26 mouse cellular contexts compared by ENCODE assay signal in genomic region chr11:24103128-24103742, GRCm38 (mm10). TPM values are rescaled to one million over a fixed set of nuclear protein-coding genes. Genes with fewer than 3 reads are reported as not detected.
DNase-seq lines count a peak whose midpoint lies in the region; ATAC-seq and TF ChIP-seq lines count a peak whose summit lies in the region.
"Had no signal": no experiment of that assay in that cellular context is flagged by ENCODE, and none has a peak within 500 bp of the region (broad histone marks: within the 10 kb centered on the region; RNA-seq: fewer than 3 reads in every experiment).

No protein-coding gene starts in this region.

- TF ChIP-seq POLR2A in cerebellum, adult 2 months (IDR thresholded peaks at IDR 0.05; ENCODE audit: borderline replicate concordance, insufficient read depth, low read length), result no peak

- WGBS in hindbrain, embryonic 13.5 days, result 78% methylated on average over 6 of the region's 6 CpGs
- WGBS in hindbrain, embryonic 12.5 days, result 69% methylated on average over 6 of the region's 6 CpGs
- WGBS in liver, embryonic 14.5 days (ENCODE audit: insufficient replicate concordance), result 58% methylated on average over 6 of the region's 6 CpGs
- WGBS in neural tube, embryonic 14.5 days, result 74% methylated on average over 6 of the region's 6 CpGs
- 69% methylated on average over 6 of the region's 6 CpGs for WGBS in cerebellum, adult 2 months

- no peak for TF ChIP-seq EP300 in liver, embryonic 14.5 days (IDR thresholded peaks at IDR 0.05; ENCODE audit: low read depth)

- peak overlapping the region; percentile 3; the same call in 1 of the 2 replicates for H3K4me2 ChIP-seq in hindbrain, embryonic 13.5 days
- H3K4me2 ChIP-seq in hindbrain, embryonic 12.5 days (replicated peaks), result no peak overlapping the region
- H3K4me2 ChIP-seq in liver, embryonic 14.5 days (ENCODE audit: low read depth), result no peak overlapping the region
- H3K4me2 ChIP-seq in neural tube, embryonic 14.5 days (ENCODE audit: low read depth, low read length), result 0 out of 2 replicates have a peak overlapping the region, but pooled peaks have one; percentile 4
- H3K4me2 ChIP-seq: heart, embryonic 13.5 days; kidney, embryonic 15.5 days; midbrain, embryonic 15.5 days had no signal

- H3K9me3 ChIP-seq in hindbrain, embryonic 13.5 days, result no peaks in the 10 kb centered on the region
- no peaks in the 10 kb centered on the region for H3K9me3 ChIP-seq in hindbrain, embryonic 12.5 days (replicated peaks)
- no peaks in the 10 kb centered on the region for H3K9me3 ChIP-seq in liver, embryonic 14.5 days (ENCODE audit: control insufficient read depth, low read length)
- no peaks in the 10 kb centered on the region for H3K9me3 ChIP-seq in neural tube, embryonic 14.5 days (ENCODE audit: control insufficient read depth, low read length)
- H3K9me3 ChIP-seq: heart, embryonic 13.5 days; kidney, embryonic 15.5 days; midbrain, embryonic 15.5 days had no signal

- no peaks in the 10 kb centered on the region for H3K27me3 ChIP-seq in hindbrain, embryonic 13.5 days
- H3K27me3 ChIP-seq in hindbrain, embryonic 12.5 days, result no peaks in the 10 kb centered on the region
- H3K27me3 ChIP-seq in liver, embryonic 14.5 days (ENCODE audit: control insufficient read depth, insufficient read depth, low read length), result no peaks in the 10 kb centered on the region
- no peaks in the 10 kb centered on the region for H3K27me3 ChIP-seq in neural tube, embryonic 14.5 days (ENCODE audit: control insufficient read depth, insufficient read depth, low read length)
- no peaks in the 10 kb centered on the region; the same call in 1 of the 2 replicates for H3K27me3 ChIP-seq in cerebellum, adult 2 months (ENCODE audit: control insufficient read depth, insufficient read depth, low read length)
- H3K27me3 ChIP-seq: heart, embryonic 13.5 days; midbrain, embryonic 15.5 days had no signal

- no peak for TF ChIP-seq CTCF in liver, embryonic 14.5 days (IDR thresholded peaks at IDR 0.05; ENCODE audit: low read depth)
- TF ChIP-seq CTCF in cerebellum, adult 2 months (IDR thresholded peaks at IDR 0.05; ENCODE audit: borderline replicate concordance, insufficient read depth, low read depth, low read length), result no peak

- DNase-seq in liver, embryonic 14.5 days (ENCODE audit: low read depth in 3 of 3, low spot score in 3 of 3), result no peak
- DNase-seq in liver, result no peak
- no peak for DNase-seq in cerebellum, adult 2 months
- DNase-seq: adrenal gland, adult 2 months; cerebellum, adult 9-11 months; kidney, postnatal 4 days had no signal

- no peak for ATAC-seq in hindbrain, embryonic 13.5 days (ENCODE audit: low FRiP score)
- ATAC-seq in hindbrain, embryonic 12.5 days (ENCODE audit: low FRiP score), result no peak
- no peak for ATAC-seq in liver, embryonic 14.5 days (ENCODE audit: insufficient read depth)
- ATAC-seq in erythroid progenitor cell, adult 5-6 weeks (replicated peaks; ENCODE audit: low FRiP score, poor library complexity, severe bottlenecking), result 0 out of 2 replicates have a peak, but pooled peaks have one; percentile 15
- no peak for ATAC-seq in neural tube, embryonic 14.5 days (ENCODE audit: low read depth)
- ATAC-seq: hindbrain, postnatal 0 days; intestine, postnatal 0 days; lung, postnatal 0 days; midbrain, embryonic 15.5 days had no signal

- H3K4me3 ChIP-seq in hindbrain, embryonic 13.5 days, result no peak overlapping the region
- H3K4me3 ChIP-seq in hindbrain, embryonic 12.5 days, result no peak overlapping the region
- H3K4me3 ChIP-seq in liver, embryonic 14.5 days (ENCODE audit: insufficient read depth in 1 of 2, low read depth in 2 of 2, low read length in 2 of 2), result no peak overlapping the region
- no peak overlapping the region for H3K4me3 ChIP-seq in neural tube, embryonic 14.5 days (ENCODE audit: low read depth, low read length)
- no peak overlapping the region for H3K4me3 ChIP-seq in cerebellum, adult 2 months (replicated peaks; ENCODE audit: insufficient read depth, low read depth, low read length)
- H3K4me3 ChIP-seq: heart, embryonic 13.5 days; kidney, embryonic 15.5 days; midbrain, embryonic 15.5 days; myocyte had no signal

- H3K4me1 ChIP-seq in hindbrain, embryonic 13.5 days (replicated peaks), result peaks cover 72% of the 10 kb centered on the region
- peaks cover 68% of the 10 kb centered on the region for H3K4me1 ChIP-seq in hindbrain, embryonic 12.5 days
- H3K4me1 ChIP-seq in liver, embryonic 14.5 days (replicated peaks; ENCODE audit: control insufficient read depth in 2 of 2, insufficient read depth in 2 of 2, low read length in 1 of 2), result peaks cover 40 to 46% of the 10 kb centered on the region in 2 experiments
- peaks cover 28% of the 10 kb centered on the region for H3K4me1 ChIP-seq in neural tube, embryonic 14.5 days (ENCODE audit: control insufficient read depth, insufficient read depth, low read length)
- no peaks in the 10 kb centered on the region for H3K4me1 ChIP-seq in cerebellum, adult 2 months (ENCODE audit: control insufficient read depth, insufficient read depth, low read length)

- H3K36me3 ChIP-seq in hindbrain, embryonic 13.5 days, result peaks cover 3% of the 10 kb centered on the region; the same call in 1 of the 2 replicates
- no peaks in the 10 kb centered on the region for H3K36me3 ChIP-seq in hindbrain, embryonic 12.5 days
- peaks cover 5% of the 10 kb centered on the region for H3K36me3 ChIP-seq in liver, embryonic 14.5 days (replicated peaks; ENCODE audit: control insufficient read depth, insufficient read depth, low read depth)
- no peaks in the 10 kb centered on the region for H3K36me3 ChIP-seq in neural tube, embryonic 14.5 days (ENCODE audit: control insufficient read depth, insufficient read depth, low read length)
- H3K36me3 ChIP-seq: heart, embryonic 13.5 days; kidney, embryonic 15.5 days; midbrain, embryonic 15.5 days had no signal

- H3K27ac ChIP-seq in hindbrain, embryonic 13.5 days, result no peak overlapping the region
- H3K27ac ChIP-seq in hindbrain, embryonic 12.5 days, result no peak overlapping the region
- H3K27ac ChIP-seq in liver, embryonic 14.5 days, result peak overlapping the region; percentile 17; the same call in 1 of the 2 replicates
- H3K27ac ChIP-seq in neural tube, embryonic 14.5 days (ENCODE audit: low read depth, low read length), result no peak overlapping the region
- no peak overlapping the region for H3K27ac ChIP-seq in cerebellum, adult 2 months (ENCODE audit: insufficient read depth, low read length)
- H3K27ac ChIP-seq: heart, embryonic 13.5 days; hindbrain, postnatal 0 days; kidney, embryonic 15.5 days; stomach, postnatal 0 days had no signal

- no peak overlapping the region for H3K9ac ChIP-seq in hindbrain, embryonic 13.5 days
- H3K9ac ChIP-seq in hindbrain, embryonic 12.5 days, result no peak overlapping the region
- H3K9ac ChIP-seq in liver, embryonic 14.5 days (replicated peaks), result no peak overlapping the region
- no peak overlapping the region for H3K9ac ChIP-seq in neural tube, embryonic 14.5 days (replicated peaks; ENCODE audit: low read depth, low read length)
- H3K9ac ChIP-seq: kidney, embryonic 15.5 days; midbrain, embryonic 15.5 days had no signal

RNA-seq across cellular contexts. Expression of gene Bcl11a, which starts 25.4 kb away (rescaled TPM):
- 116 and 129 TPM in 2 replicates for polyA plus RNA-seq in hindbrain, embryonic 13.5 days (2015; fragmentation: Nextera tagmentation; extraction: Ambion mirVana)
- 89.1 and 94.8 TPM in 2 replicates for polyA plus RNA-seq in hindbrain, embryonic 12.5 days (2016; fragmentation: Nextera tagmentation; extraction: Ambion mirVana)
- 10.9 and 13.0 TPM in 2 replicates for polyA plus RNA-seq in liver, embryonic 14.5 days (2012; rRNA removed)
- polyA plus RNA-seq in liver, embryonic 14.5 days (2014; fragmentation: Nextera tagmentation; extraction: Ambion mirVana), result 29.4 and 33.0 TPM in 2 replicates
- 20.5 and 23.5 TPM in 2 replicates for total RNA-seq in erythroid progenitor cell, adult 5-6 weeks (2015; ENCODE audit: low replicate concordance)
- 7.4 and 12.9 TPM in 2 replicates for total RNA-seq in erythroid progenitor cell, adult 5-6 weeks (2017; ENCODE audit: low replicate concordance)
- 143 and 145 TPM in 2 replicates for polyA plus RNA-seq in neural tube, embryonic 14.5 days (2014; fragmentation: Nextera tagmentation; extraction: Ambion mirVana)
- 9.5 and 10.4 TPM in 2 replicates for polyA plus RNA-seq in cerebellum, adult 2 months (2012; rRNA removed)
- polyA plus RNA-seq: myocyte had no signal

RNA-seq across cellular contexts. Expression of gene A830031A19Rik, which starts 28.4 kb away (rescaled TPM):
- polyA plus RNA-seq in hindbrain, embryonic 13.5 days (2015; fragmentation: Nextera tagmentation; extraction: Ambion mirVana), result 0.23 TPM in 1 of 2 replicates, not detected in the other
- polyA plus RNA-seq in hindbrain, embryonic 12.5 days (2016; fragmentation: Nextera tagmentation; extraction: Ambion mirVana), result not detected in 2 replicates
- polyA plus RNA-seq in liver, embryonic 14.5 days (2012; rRNA removed), result not detected in 2 replicates
- polyA plus RNA-seq in liver, embryonic 14.5 days (2014; fragmentation: Nextera tagmentation; extraction: Ambion mirVana), result not detected in 2 replicates
- total RNA-seq in erythroid progenitor cell, adult 5-6 weeks (2015; ENCODE audit: low replicate concordance), result not detected in 2 replicates
- not detected in 2 replicates for total RNA-seq in erythroid progenitor cell, adult 5-6 weeks (2017; ENCODE audit: low replicate concordance)
- not detected in 2 replicates for polyA plus RNA-seq in neural tube, embryonic 14.5 days (2014; fragmentation: Nextera tagmentation; extraction: Ambion mirVana)
- polyA plus RNA-seq in cerebellum, adult 2 months (2012; rRNA removed), result 0.21 TPM in 1 of 2 replicates, not detected in the other
- total RNA-seq: adrenal gland, adult 2 months; gastrocnemius, adult 18-20 months; gastrocnemius, postnatal 4 days; heart, postnatal 25 days; hindbrain, postnatal 0 days; megakaryocyte-erythroid progenitor cell, adult 5-6 weeks had no signal
- polyA plus RNA-seq: adrenal gland, adult 2 months; embryonic facial prominence, embryonic 14.5 days; heart, embryonic 13.5 days; hindbrain, postnatal 0 days; intestine, postnatal 0 days; kidney, embryonic 15.5 days; limb, embryonic 14.5 days; lung, postnatal 0 days; myocyte; stomach, postnatal 0 days; thymus, postnatal 0 days; urinary bladder, adult 2 months had no signal

Comparison
In these comparisons a context has a peak if more than half of its experiments do, and no peak if none do; other contexts are left out.
1. H3K4me2 ChIP-seq: peak in hindbrain, embryonic 13.5 days (single experiment) and neural tube, embryonic 14.5 days (single experiment); none in hindbrain, embryonic 12.5 days (single experiment) and liver, embryonic 14.5 days (single experiment).